Mouse (Mus musculus) common myeloid progenitor, adult 5-6 weeks (primary cell): ENCODE measurements around the gene Cep97. TPM values are rescaled to one million over a fixed set of nuclear protein-coding genes. Genes with fewer than 3 reads are reported as not detected.

Source experiments
- total RNA-seq: library from RNA; stranded (forward); fragments of 200-1000, 187-1606 nt; gene quantifications from 2 replicates; pipeline ENCODE4 v1.2.3, GENCODE M21; 2017

Gene Cep97
- total RNA-seq, 1 experiment from 2014 or later = 24.9 TPM

Other genes starting within 250 kb of the Cep97 start
- gene Nfkbiz, start 96.0 kb downstream of the Cep97 start, total RNA-seq = 25.9 and 26.7 TPM in 2 replicates
- gene Nxpe3, start 39.6 kb downstream of the Cep97 start, total RNA-seq = 10.1 and 15.5 TPM in 2 replicates
- 1,507 and 2,166 TPM in 2 replicates for gene Rpl24, start 31.4 kb upstream of the Cep97 start, total RNA-seq
- 42.4 and 49.9 TPM in 2 replicates for gene Zbtb11, start 39.0 kb upstream of the Cep97 start, total RNA-seq
- 116 and 120 TPM in 2 replicates for gene Pcnp, start 94.9 kb upstream of the Cep97 start, total RNA-seq
- gene Trmt10c, start 103.0 kb upstream of the Cep97 start, total RNA-seq = 50.0 and 58.0 TPM in 2 replicates
- 26.1 and 29.4 TPM in 2 replicates for gene Senp7, start 113.5 kb upstream of the Cep97 start, total RNA-seq